Mouse (Mus musculus): ENCODE results near the gene Atf6b.

DNA sequence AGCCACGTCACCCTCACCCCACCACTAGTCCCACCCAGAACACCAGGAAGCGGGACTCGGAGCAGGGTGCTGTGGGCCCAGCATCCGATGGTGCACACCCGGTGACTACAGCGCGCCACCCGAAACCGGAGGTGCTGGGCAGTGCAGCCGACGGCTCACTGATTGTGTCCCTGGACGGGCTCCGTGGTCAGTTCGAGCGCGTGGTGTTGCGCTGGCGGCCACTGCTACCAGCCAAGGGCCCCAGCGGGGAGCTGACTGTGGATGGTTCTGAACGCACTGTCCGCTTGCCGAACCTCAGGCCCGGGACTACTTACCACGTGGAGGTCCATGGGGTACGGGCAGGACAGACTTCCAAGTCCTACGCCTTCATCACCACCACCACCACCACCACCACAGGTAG, 33.2 kb downstream of the Atf6b start:
- TF ChIP-seq CTCF (IDR thresholded peaks at IDR 0.05) = no peak
- no peak for TF ChIP-seq EP300 (IDR thresholded peaks at IDR 0.05)
